Mouse (Mus musculus) WW6 (cell line): Measurements from ENCODE around the gene Abcc5.
"Not testable (repeated sequence)": the region's sequence is repeated elsewhere in the genome, so short reads cannot be mapped to it uniquely, and the experiment has no call there.

Experiments
- DNase-seq: peaks from one replicate; pipeline ENCODE4 v3.0.0-alpha.2; 2013; ENCODE audit warnings: low read depth, low spot score

Abcc5 gene

DNA sequence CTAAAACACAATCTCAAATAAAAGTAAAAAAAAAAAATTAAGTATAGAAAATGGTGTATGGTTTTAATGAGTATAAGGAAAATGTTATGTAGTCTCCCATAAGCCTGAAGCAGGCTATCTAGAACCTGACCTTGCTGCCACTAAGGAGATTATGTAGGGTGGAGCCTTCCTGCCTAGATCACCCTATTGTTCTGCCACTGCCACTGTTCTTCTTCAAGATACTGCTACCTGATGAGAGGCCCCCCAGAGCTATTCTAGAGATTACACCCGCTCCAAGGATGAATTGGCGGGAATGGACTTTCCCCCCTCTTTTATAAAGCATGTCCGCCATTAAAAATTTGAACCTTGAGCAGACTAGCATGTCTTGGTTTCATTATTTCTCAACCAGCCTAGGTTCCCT lies 64.7 kb downstream of the Abcc5 start:
- not testable (repeated sequence) for DNase-seq

DNA sequence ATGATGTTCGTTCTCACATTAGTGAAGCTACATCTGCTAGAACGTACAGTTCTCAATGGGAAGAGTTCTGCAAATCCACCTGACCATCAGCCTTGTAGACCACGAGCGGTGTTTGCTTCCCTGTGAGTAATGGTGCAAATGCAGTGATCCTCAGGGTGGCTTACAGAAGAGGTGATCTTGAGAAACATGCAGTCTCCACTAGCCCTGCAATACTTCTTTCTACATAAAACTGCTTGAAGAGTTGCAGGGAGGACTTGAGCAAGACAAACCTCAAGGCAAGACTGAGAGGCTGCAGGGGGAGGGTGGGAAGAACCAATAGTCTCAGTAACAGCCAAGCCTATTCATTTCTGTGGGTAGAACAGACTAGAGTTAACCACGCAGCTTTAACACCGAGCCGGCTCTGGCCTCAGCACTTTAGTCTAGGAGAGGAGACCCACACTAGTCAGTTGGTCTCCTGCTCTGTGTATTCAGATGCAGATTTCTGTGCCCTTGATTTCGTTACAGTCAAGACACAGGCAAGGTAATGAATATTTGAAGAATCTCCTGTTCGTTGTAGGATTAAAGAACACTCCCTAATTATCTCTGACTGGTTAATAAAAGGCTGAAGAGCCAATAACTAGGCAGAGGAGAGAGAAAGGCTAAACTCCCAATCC lies 66.4 kb downstream of the Abcc5 start:
- DNase-seq, result no peak

- no peak for DNase-seq
Measured at GRCm38 (mm10) chr16:20357837-20358236, 68.4 kb downstream of the Abcc5 start.

- DNase-seq, result no peak
Measured at GRCm38 (mm10) chr16:20354762-20355161, 71.4 kb downstream of the Abcc5 start.

- DNase-seq, result no peak
Measured at GRCm38 (mm10) chr16:20354011-20354410, 72.2 kb downstream of the Abcc5 start.

DNA sequence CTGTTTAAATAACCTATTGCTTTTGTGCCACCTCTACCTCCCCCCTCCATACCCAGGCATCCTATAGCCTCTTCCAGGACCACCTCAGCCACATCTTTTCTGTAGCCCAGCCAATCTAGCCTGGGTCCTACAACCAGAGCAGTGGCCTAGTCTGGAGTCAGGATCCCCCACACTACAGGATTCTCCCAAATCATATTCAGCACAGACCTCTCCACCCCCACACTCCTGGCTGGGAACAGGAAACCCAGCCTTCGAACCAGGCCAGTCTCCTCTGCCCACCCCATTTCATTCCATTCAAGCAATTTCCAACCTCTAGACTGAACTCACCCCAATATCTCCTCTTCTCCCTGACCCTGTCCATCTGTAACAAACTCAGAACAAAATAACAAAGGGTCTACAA lies 80.7 kb downstream of the Abcc5 start:
- no peak for DNase-seq

- DNase-seq, result no peak
Measured at GRCm38 (mm10) chr16:20338616-20339015, 87.6 kb downstream of the Abcc5 start.

GRCm38 (mm10) chr16:20334918-20335317 lies 91.3 kb downstream of the Abcc5 start:
- DNase-seq, result no peak

- no peak for DNase-seq
Measured at GRCm38 (mm10) chr16:20328306-20328705, 97.9 kb downstream of the Abcc5 start.

DNA sequence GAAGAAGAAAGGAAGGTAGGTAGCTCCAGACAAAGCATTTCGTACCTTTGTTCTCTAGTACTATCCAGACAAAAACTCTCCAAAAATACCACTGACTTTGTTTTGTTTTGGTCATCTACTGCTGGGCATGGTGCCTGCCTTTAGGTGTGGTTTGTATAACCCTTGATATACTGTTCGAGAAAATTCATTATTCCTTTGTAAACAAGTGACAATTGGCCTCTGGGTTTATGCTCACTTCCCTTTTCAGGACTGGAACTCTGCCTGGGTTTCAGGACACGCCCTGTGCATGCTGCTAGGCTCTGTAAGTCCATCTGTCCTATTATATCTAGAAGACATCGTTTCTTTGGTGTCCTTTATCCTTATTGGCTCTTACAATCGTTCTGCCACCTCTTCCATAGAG lies 100.9 kb downstream of the Abcc5 start, which contains the start of gene Cyp2ab1:
Cyp2ab1 (minus strand) TSS at position 119 of the 400 bp plus-strand sequence.
- no peak for DNase-seq

DNA sequence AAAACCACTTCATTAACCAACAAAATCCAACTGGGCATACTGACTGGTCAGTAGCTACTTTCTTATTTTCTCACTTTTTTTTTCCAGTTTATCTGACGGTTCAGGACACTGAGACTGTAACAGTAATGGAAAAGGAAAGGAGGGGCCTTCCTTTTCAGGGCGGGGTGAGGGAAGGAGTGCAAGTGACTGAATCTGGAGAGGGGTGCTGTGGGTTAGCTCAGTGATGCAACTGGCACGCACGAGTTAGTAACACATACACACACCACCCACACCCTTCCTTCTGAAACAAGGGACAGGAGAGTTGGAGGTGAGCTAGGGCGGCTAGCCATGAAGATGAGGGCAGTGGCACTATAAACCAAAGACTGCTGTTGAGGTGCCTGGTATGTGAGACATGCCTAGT lies 102.3 kb downstream of the Abcc5 start:
- no peak for DNase-seq

- DNase-seq, result no peak
Measured at GRCm38 (mm10) chr16:20322274-20322673, 103.9 kb downstream of the Abcc5 start.

DNA sequence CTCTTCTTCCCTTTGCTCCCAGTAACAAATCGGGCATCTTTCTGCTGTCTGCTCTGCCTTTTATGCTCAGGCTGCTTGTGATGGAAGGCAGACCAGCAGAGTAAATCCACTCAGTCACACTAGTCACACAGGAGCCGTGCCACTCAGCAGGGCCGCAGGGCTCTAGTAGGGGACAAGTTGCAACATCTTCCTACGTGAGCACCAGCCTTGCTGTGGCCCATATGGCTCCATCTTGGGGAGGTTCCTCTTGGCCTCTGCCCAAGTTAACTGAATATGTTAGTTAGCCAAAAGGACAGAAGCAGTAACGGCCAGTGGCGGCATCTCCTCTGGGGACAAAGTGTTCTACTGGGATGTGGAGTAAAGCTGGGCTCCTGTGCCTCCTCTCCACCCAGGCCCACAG lies 109.4 kb downstream of the Abcc5 start:
- DNase-seq, result no peak

DNA sequence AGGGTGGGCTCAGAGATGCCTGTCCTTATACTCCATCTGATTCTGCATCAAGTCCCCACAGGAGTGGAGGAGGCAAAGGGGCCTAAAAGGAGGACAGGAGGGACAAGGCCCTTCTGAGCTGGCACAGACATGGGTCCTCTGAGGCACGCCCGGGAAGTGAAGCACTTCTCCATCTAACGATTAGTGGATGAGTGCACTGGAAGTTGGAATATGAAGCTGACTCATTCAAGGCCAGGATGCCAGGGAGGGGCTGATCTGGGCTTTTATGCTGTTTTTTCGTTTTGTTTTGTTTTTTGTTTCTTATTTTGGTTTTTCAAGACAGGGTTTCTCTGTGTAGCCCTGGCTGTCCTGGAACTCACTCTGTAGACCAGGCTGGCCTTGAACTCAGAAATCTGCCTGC lies 110.9 kb downstream of the Abcc5 start:
- no peak for DNase-seq

- no peak for DNase-seq
Measured at GRCm38 (mm10) chr16:20312272-20312671, 113.9 kb downstream of the Abcc5 start.

DNA sequence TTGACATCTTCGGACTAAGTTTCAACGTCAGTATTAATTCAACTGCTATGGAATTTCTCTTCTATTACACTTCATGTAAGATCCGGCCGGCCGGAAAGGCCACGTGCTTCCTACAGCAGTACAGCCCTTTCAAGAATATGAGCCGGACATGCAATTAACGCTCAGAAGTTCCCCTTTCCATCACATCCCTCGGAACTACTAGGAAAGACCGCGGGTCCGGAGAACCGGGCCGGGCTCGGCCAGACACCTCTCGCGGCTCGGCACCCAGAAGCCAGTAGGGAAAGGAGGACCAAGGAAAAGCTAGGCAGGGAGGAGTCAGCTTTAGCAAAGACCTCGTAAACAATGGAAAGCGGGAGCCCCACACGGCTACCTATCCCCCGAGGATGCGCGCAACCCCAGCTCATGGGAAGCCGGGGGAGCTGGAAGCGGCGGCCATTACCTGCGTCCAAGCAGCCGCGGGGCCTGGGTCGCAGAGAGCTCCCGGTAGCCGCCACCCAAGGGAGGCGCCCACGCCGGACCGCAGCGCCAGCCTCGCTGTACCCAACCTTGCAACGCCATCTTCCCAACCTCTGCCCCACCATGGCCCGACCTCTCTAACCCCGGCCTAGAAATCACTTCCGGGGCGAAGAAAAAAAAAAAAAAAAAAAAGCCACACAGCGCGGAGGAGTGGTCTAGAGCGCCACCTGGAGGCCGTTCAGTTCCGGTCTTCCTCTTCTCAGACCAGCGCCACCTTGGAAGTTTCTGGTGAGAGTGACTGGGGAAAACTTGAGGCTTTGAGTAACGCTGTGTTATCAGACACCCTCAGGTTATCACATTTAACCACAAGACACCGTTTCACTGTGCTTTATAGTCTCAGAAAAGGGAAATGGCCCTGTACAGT lies 124.2 kb downstream of the Abcc5 start, which contains the start of gene Parl:
Parl (minus strand) TSS at position 618 of the 880 bp plus-strand sequence.
- DNase-seq, result peak; percentile 82

- no peak for DNase-seq
Measured at GRCm38 (mm10) chr16:20300076-20300475, 126.1 kb downstream of the Abcc5 start.
